9 mouse cellular contexts compared by ENCODE assay signal in the genomic region with DNA sequence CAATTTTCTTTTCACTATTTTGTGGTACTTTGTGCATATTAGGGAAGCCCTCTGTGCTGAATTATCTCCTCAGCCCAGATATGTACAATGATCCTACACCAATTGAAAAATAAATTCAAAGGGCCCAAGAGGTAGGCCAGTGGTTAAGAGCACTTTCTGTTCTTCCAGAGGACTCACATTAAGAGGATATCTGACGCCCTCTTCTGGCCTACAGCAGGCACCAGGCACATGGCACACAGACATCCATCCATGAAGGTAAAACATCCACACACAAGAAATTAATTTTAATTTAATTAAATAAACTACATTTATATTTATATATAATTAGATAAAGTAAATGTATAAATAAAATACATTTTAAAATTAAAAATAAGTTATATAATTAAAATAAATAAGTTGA. TPM values are rescaled to one million over a fixed set of nuclear protein-coding genes. Genes with fewer than 3 reads are reported as not detected.
DNase-seq lines count a peak whose midpoint lies in the region; ATAC-seq lines count a peak whose summit lies in the region.
"Had no signal": no experiment of that assay in that cellular context is flagged by ENCODE, and none has a peak within 500 bp of the region (broad histone marks: within the 10 kb centered on the region; RNA-seq: fewer than 3 reads in every experiment).

No protein-coding gene starts in this region.

- H3K9ac ChIP-seq in midbrain, embryonic 15.5 days, result no peak overlapping the region
- H3K9ac ChIP-seq: heart, embryonic 15.5 days had no signal

- no peaks in the 10 kb centered on the region for H3K4me1 ChIP-seq in midbrain, embryonic 15.5 days
- H3K4me1 ChIP-seq: heart, embryonic 15.5 days had no signal

- no peaks in the 10 kb centered on the region for H3K27me3 ChIP-seq in midbrain, embryonic 15.5 days (replicated peaks)
- H3K27me3 ChIP-seq: heart, embryonic 15.5 days had no signal

- H3K36me3 ChIP-seq in midbrain, embryonic 15.5 days (replicated peaks), result no peaks in the 10 kb centered on the region
- H3K36me3 ChIP-seq: heart, embryonic 15.5 days had no signal

- no peak overlapping the region for H3K4me3 ChIP-seq in midbrain, embryonic 15.5 days
- H3K4me3 ChIP-seq: heart, embryonic 15.5 days had no signal

- no peak overlapping the region for H3K27ac ChIP-seq in midbrain, embryonic 15.5 days
- H3K27ac ChIP-seq: heart, embryonic 15.5 days had no signal

- 17% methylated on average over 1 of the region's 1 CpGs for WGBS in midbrain, embryonic 15.5 days

- ATAC-seq in midbrain, embryonic 15.5 days (replicated peaks), result no peak

- no peaks in the 10 kb centered on the region for H3K9me3 ChIP-seq in midbrain, embryonic 15.5 days
- H3K9me3 ChIP-seq: heart, embryonic 15.5 days had no signal

- DNase-seq in gastrocnemius, adult 18-20 months (ENCODE audit: low spot score), result peak; percentile 53
- DNase-seq in gastrocnemius, postnatal 4 days (ENCODE audit: low spot score in 2 of 2), result no peak
- peak; percentile 13 for DNase-seq in ovary, postnatal 14 days (ENCODE audit: low spot score)
- DNase-seq in ovary, postnatal 36 days (ENCODE audit: low spot score), result no peak
- peak; percentile 38 for DNase-seq in cerebellum, adult 9-11 months
- peak; percentile 77 for DNase-seq in lung, postnatal 36 days
- no peak for DNase-seq in Muller cell, postnatal 12 days (ENCODE audit: inconsistent ontology term)

- no peak overlapping the region for H3K4me2 ChIP-seq in midbrain, embryonic 15.5 days
- H3K4me2 ChIP-seq: heart, embryonic 15.5 days had no signal

RNA-seq across cellular contexts. Expression of a gene that starts 25.7 kb away (rescaled TPM):
- 1 to 10 TPM; 8.3 to 9.5 TPM for total RNA-seq in gastrocnemius, adult 18-20 months (2021)
- total RNA-seq in gastrocnemius, postnatal 4 days (2021), result 10 to 100 TPM; 21.2 to 21.4 TPM
- 11.0 and 11.3 TPM in 2 replicates for polyA plus RNA-seq in midbrain, embryonic 15.5 days (2015; fragmentation: Nextera tagmentation; extraction: Ambion mirVana)

RNA-seq across cellular contexts. Expression of a gene that starts 30.5 kb away (rescaled TPM):
- total RNA-seq in gastrocnemius, adult 18-20 months (2021), result 10 to 100 TPM; 19.0 to 20.8 TPM
- 10 to 100 TPM; 20.0 to 21.8 TPM for total RNA-seq in gastrocnemius, postnatal 4 days (2021)
- polyA plus RNA-seq in midbrain, embryonic 15.5 days (2015; fragmentation: Nextera tagmentation; extraction: Ambion mirVana), result 15.0 TPM in 2 replicates

Comparison
In these comparisons a context has a peak if more than half of its experiments do, and no peak if none do; other contexts are left out.
1. DNase-seq: peak in gastrocnemius, adult 18-20 months (single experiment), ovary, postnatal 14 days (single experiment), cerebellum, adult 9-11 months (single experiment) and lung, postnatal 36 days (single experiment); none in gastrocnemius, postnatal 4 days (0 of 2), ovary, postnatal 36 days (single experiment) and Muller cell, postnatal 12 days (single experiment).